Mouse (Mus musculus) forebrain, embryonic 12.5 days (tissue): ENCODE measurements around the gene Cdhr3. TPM values are rescaled to one million over a fixed set of nuclear protein-coding genes. Genes with fewer than 3 reads are reported as not detected.

ENCODE experiments used
- ATAC-seq: fragments of 200-750 bp; cut with Nextera tagmentation; 2 replicates; pipeline ENCODE4 v1.8.0; 2017; ENCODE audit warnings: moderate TSS enrichment; ENCODE audit not compliant: low FRiP score
- H3K27ac ChIP-seq: fragments of 300-500 bp; sonication (generic); 2 replicates; pipeline ENCODE4 v1.5.1; 2016; ENCODE audit warnings: mild to moderate bottlenecking
- H3K27me3 ChIP-seq: fragments of 300-500 bp; sonication (generic); 2 replicates; pipeline ENCODE4 v1.6.1; 2016; ENCODE audit warnings: mild to moderate bottlenecking
- H3K36me3 ChIP-seq: fragments of 300-500 bp; sonication (generic); replicated peaks from 2 replicates; pipeline ENCODE4 v1.6.1; 2016; ENCODE audit warnings: mild to moderate bottlenecking
- H3K4me1 ChIP-seq: fragments of 300-500 bp; sonication (generic); 2 replicates; pipeline ENCODE4 v1.6.1; 2016
- H3K4me2 ChIP-seq: fragments of 300-500 bp; sonication (generic); 2 replicates; pipeline ENCODE4 v1.6.1; 2016; ENCODE audit warnings: mild to moderate bottlenecking, moderate library complexity
- H3K4me3 ChIP-seq: fragments of 300-500 bp; sonication (generic); replicated peaks from 2 replicates; pipeline ENCODE4 v1.5.1; 2016; ENCODE audit warnings: mild to moderate bottlenecking
- H3K9ac ChIP-seq: fragments of 300-500 bp; sonication (generic); 2 replicates; pipeline ENCODE4 v1.6.1; 2016; ENCODE audit warnings: mild to moderate bottlenecking
- H3K9me3 ChIP-seq: fragments of 300-500 bp; sonication (generic); 2 replicates; pipeline ENCODE4 v1.6.1; 2016
- whole genome bisulfite sequencing: fragments of 180-500 bp; shearing (Covaris S2); methylation state at CpG from one replicate; pipeline ENCODE4 v1.1.7; 2016; 5-methylcytosine and 5-hydroxymethylcytosine counted together
- polyA plus RNA-seq: library from polyadenylated mRNA; unstranded; fragments of >200 nt; fragmentation: Nextera tagmentation; extraction: Ambion mirVana; gene quantifications from 2 replicates; pipeline ENCODE4 v1.2.1, GENCODE M21; 2016

The Cdhr3 gene
- polyA plus RNA-seq, 1 experiment from 2014 or later: 0.18 TPM

DNA sequence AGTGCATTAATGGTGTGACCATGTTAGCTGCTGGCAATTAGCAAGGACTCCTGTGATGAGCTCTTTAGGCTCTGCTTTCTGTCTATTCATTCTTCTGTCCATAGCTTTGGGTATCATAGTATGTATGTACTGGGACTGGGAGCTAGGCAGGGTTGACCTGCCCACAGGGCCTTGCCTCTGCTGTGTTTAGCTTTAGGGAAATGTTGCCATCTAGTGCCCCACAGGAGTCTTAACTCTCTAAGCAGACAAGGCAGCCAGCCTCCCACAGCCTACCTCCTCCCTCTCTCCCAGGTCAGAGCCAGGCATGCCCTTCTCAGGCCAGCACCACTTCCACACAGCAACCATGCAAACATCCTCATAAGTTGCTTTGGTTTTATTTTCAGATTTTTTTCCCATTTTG is 16.9 kb upstream of the Cdhr3 start:
- ATAC-seq: peak; percentile 70; the same call in 1 of the 2 replicates
- H3K9me3 ChIP-seq: no peaks in the 10 kb centered on the region
- H3K36me3 ChIP-seq: no peaks in the 10 kb centered on the region
- H3K9ac ChIP-seq: no peak overlapping the region
- H3K4me1 ChIP-seq: peaks cover 22% of the 10 kb centered on the region
- H3K27me3 ChIP-seq: peaks cover 9% of the 10 kb centered on the region; the same call in 1 of the 2 replicates
- no peak overlapping the region for H3K4me3 ChIP-seq
- H3K4me2 ChIP-seq: no peak overlapping the region
- H3K27ac ChIP-seq: no peak overlapping the region

DNA sequence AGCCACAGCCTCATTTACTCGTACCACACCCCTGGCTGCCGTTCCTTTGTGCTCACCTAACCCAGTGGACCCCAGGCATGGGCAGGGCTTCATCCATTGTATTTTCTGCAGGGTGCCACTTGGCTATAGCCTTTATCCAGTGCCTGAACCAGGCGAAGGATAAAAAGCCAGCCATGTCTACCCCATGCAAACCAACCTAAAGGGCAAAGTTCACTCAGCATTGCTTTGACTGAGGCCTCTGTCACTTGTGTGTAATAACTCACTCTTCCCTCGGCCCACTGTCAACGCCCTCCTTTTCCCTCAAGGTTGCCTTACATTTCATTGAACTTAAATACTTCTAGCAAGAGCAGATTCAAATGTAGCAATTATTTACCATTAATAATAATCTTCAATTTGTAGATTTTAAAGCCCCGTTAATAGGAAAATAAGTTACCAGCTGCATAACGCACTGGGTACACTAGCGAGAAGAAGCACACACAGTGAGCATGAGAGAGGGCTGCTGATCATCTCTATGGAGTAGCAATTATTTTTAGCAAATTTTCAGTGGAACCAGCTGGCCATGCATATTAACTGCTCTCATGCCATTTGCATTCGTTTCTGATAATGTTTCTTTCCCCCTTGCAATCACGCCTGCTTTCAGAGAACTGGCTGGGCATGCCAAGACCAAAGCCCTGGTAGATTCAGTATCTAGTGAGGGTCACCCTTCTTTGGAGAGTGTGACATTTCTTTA is 13.9 kb upstream of the Cdhr3 start:
- Histone ChIP-seq H3K4me1 (peaks cover 23% of the 10 kb centered on the region), H3K27ac (0 out of 2 replicates have a peak overlapping the region, but pooled peaks have one; percentile 42), H3K9me3 (no peaks in the 10 kb centered on the region), H3K9ac (no peak overlapping the region), H3K27me3 (peaks cover 19% of the 10 kb centered on the region), H3K4me2 (no peak overlapping the region), H3K36me3 (no peaks in the 10 kb centered on the region), H3K4me3 (no peak overlapping the region)
- no peak for ATAC-seq
- 69% methylated on average over 10 of the region's 10 CpGs for WGBS

DNA sequence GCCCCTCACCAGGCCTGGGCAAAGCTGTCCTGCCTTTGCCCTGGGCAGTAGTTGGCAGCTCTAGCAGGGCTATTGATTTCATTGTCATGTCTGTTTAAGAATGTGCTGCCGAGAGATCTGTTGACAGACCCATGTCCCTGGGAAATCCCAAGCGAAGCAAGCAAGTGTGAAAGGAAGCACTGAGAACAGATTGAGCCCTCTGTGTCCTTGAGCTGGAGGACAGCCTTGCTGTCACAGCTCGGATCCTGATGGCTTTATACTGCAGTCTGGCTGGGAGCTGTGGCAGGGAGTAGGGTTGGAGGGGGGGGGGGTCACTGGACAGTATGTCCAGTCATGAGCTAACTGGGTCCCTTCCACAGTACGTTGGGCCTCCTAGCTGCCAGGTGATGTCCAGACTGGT is 13.0 kb upstream of the Cdhr3 start:
- H3K4me1 ChIP-seq: peaks cover 19% of the 10 kb centered on the region
- WGBS: 75% methylated on average over 4 of the region's 4 CpGs
- no peak overlapping the region for H3K4me3 ChIP-seq
- no peak overlapping the region for H3K4me2 ChIP-seq
- H3K9me3 ChIP-seq: no peaks in the 10 kb centered on the region
- no peaks in the 10 kb centered on the region for H3K36me3 ChIP-seq
- ATAC-seq: no peak
- no peak overlapping the region for H3K9ac ChIP-seq
- H3K27ac ChIP-seq: no peak overlapping the region; the same call in 1 of the 2 replicates
- H3K27me3 ChIP-seq: peaks cover 19% of the 10 kb centered on the region

DNA sequence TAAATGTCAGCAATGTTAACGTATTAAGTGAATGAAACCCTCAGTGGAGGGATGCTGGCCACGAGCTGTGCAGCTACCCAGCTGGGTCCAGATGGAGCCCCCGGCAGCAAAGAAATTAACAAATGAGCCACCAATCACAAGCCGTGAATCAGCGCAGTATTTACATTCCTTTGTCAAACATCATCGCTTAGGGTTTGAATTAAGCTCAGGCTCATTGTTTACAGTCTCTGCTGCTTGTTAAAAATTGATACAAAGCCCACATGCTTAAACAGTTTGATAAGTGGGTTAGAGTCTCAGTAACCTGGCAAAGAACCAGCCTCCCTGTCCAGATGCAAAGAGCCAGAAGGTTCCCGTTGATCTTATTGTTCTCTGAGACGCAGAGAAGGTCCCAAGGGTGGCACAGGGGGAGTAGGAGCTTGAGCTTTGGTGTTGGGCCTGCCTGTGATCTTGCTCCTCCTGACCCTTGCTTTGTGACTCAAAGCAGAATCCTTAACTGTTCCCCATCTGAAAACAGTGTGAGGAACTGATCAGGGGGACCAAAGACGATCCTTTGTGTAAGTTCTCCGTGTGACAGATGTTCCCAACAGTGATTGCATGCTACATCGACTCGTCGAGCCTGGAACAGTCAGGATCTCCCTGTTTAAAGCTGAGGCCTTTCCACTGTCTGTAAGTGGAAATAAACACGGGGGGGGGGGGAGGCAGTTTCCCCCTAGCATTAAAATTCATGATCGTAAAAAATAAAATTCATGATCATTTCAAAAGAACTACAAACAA is 9.9 kb upstream of the Cdhr3 start:
- no peaks in the 10 kb centered on the region for H3K36me3 ChIP-seq

DNA sequence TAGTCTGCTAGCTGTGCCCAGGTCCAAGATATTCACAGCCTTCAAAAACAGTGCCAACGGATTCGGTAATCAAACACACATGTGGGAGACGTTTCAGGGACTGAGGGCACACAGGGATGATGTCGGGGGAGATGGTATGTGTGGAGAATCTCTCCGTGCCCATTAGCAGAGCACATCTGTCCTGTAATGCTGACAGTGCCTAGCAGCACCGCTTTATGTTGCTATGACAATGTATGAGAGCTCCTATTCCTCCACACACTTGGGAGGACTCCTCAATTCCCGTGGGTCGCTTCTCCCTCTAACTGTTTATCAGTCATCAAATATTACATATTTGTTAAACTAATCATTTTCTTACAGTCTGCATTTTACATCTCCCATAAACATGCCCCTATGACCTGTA is 9.0 kb upstream of the Cdhr3 start:
- ATAC-seq: no peak

More for the DNA sequence above, 9.9 kb upstream of the Cdhr3 start:
- peak overlapping the region; percentile 14; the same call in 1 of the 2 replicates for H3K27ac ChIP-seq
- no peak overlapping the region for H3K4me2 ChIP-seq
- no peak overlapping the region for H3K4me3 ChIP-seq
- H3K4me1 ChIP-seq: peaks cover 17% of the 10 kb centered on the region
- peaks cover 17% of the 10 kb centered on the region for H3K27me3 ChIP-seq
- 34% methylated on average over 15 of the region's 15 CpGs for WGBS
- peak; percentile 78 for ATAC-seq
- H3K9ac ChIP-seq: no peak overlapping the region
- no peaks in the 10 kb centered on the region for H3K9me3 ChIP-seq

DNA sequence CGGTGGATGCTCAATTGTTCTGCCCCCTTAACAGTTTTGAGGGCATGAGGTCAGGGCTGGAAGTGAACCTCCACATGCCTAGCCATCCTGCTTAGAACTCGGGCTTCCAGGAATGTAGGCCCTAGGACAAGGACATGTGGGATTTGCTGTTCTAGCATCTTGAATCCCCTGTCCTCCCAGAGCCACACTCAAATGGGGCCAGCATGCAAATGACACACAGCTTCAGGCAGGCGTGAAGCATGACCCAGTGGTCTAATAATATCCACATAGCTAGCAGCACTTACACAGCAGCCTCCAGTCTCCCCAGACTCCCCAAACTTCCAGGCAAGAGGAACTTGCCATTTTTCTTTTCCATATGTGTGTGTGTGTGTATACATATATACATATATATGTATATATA is 3.3 kb upstream of the Cdhr3 start:
- Histone ChIP-seq H3K4me1 (no peaks in the 10 kb centered on the region), H3K4me2 (no peak overlapping the region), H3K27ac (no peak overlapping the region), H3K9me3 (no peaks in the 10 kb centered on the region), H3K27me3 (peaks cover 6% of the 10 kb centered on the region; the same call in 1 of the 2 replicates), H3K9ac (no peak overlapping the region), H3K4me3 (no peak overlapping the region), H3K36me3 (no peaks in the 10 kb centered on the region)
- no peak for ATAC-seq
- WGBS: 71% methylated on average over 3 of the region's 3 CpGs

More for the DNA sequence above, 9.0 kb upstream of the Cdhr3 start:
- H3K36me3 ChIP-seq: no peaks in the 10 kb centered on the region
- no peaks in the 10 kb centered on the region for H3K9me3 ChIP-seq
- 80% methylated on average over 8 of the region's 8 CpGs for WGBS
- no peak overlapping the region; the same call in 1 of the 2 replicates for H3K27ac ChIP-seq
- peaks cover 17% of the 10 kb centered on the region for H3K27me3 ChIP-seq
- no peak overlapping the region for H3K9ac ChIP-seq
- H3K4me1 ChIP-seq: peaks cover 17% of the 10 kb centered on the region
- no peak overlapping the region for H3K4me3 ChIP-seq
- H3K4me2 ChIP-seq: no peak overlapping the region

DNA sequence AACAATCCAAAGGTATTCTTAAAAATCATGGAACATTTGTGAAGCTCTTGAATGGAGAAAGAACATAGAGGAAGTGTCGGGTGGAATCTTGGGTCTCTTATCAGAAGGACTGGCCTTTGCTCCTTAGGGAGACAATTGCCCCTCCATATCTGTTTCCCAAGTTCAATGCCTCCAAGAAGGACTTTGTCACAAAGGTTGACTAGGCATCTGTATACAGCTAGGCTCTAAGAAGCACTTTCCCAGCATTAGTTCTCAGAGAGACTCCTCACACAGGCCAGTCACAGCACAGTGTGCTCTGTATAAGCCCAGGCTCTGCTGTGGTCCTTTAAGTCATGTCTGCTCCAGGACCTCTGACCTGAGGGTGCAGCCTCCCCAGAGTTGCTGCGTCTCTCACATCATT is 479 bp downstream of the Cdhr3 start:
- Histone ChIP-seq H3K4me1 (no peaks in the 10 kb centered on the region), H3K4me2 (no peak overlapping the region), H3K9ac (no peak overlapping the region), H3K9me3 (no peaks in the 10 kb centered on the region), H3K4me3 (no peak overlapping the region), H3K27me3 (peaks cover 4% of the 10 kb centered on the region; the same call in 1 of the 2 replicates), H3K36me3 (no peaks in the 10 kb centered on the region), H3K27ac (no peak overlapping the region)
- 84% methylated on average over 2 of the region's 2 CpGs for WGBS
- ATAC-seq: no peak

DNA sequence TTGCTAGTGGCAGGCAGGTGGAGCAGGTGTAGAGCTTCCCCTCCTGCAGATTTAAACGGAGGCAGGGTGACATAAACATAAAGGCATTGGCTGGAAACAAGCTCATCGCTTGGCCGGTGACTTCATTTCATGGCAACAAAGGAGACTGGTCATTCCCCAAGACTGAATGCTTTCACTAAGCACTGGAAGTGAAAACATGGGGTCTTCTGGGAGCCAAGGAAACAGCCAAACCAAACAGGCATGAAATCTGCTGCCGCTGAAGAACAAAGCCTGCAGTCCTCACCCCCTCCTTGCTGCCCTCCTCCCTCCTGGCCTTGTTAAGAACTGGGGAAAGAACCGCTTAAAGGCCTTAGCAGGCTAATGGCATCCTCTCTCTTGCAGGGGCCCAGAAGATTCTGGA is 6.5 kb downstream of the Cdhr3 start:
- no peaks in the 10 kb centered on the region for H3K9me3 ChIP-seq
- H3K4me1 ChIP-seq: peaks cover 19% of the 10 kb centered on the region
- no peak overlapping the region for H3K4me3 ChIP-seq
- 10% methylated on average over 5 of the region's 5 CpGs for WGBS
- no peak overlapping the region for H3K27ac ChIP-seq
- H3K9ac ChIP-seq: no peak overlapping the region
- H3K4me2 ChIP-seq: no peak overlapping the region
- peaks cover 9% of the 10 kb centered on the region for H3K27me3 ChIP-seq
- ATAC-seq: peak; percentile 39; the same call in 1 of the 2 replicates
- no peaks in the 10 kb centered on the region for H3K36me3 ChIP-seq

DNA sequence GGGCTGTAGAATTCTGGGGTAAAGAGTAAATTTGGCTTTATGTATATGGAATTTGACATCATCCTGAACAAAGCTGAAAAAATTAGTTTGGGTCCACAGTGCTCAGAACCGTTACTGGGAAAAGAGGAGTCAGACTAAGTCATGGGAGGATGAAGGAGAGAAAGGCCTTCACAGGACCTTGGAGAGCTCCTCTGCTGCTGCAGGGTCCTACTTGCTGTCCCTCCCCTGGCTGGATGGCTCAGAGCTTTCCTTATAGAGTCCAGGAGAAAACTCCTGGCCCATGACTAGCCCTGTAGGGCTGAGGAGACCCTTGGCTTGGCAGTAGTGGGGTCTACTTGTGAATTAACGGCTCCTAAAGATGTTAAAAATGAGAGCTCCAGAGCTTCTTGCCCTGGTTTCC is 8.0 kb downstream of the Cdhr3 start:
- H3K9ac ChIP-seq: no peak overlapping the region
- H3K27me3 ChIP-seq: peaks cover 14% of the 10 kb centered on the region
- ATAC-seq: no peak
- H3K27ac ChIP-seq: no peak overlapping the region
- no peak overlapping the region for H3K4me2 ChIP-seq
- WGBS: 55% methylated on average over 2 of the region's 2 CpGs
- no peaks in the 10 kb centered on the region for H3K36me3 ChIP-seq
- H3K4me3 ChIP-seq: no peak overlapping the region
- H3K4me1 ChIP-seq: peaks cover 19% of the 10 kb centered on the region
- H3K9me3 ChIP-seq: no peaks in the 10 kb centered on the region

DNA sequence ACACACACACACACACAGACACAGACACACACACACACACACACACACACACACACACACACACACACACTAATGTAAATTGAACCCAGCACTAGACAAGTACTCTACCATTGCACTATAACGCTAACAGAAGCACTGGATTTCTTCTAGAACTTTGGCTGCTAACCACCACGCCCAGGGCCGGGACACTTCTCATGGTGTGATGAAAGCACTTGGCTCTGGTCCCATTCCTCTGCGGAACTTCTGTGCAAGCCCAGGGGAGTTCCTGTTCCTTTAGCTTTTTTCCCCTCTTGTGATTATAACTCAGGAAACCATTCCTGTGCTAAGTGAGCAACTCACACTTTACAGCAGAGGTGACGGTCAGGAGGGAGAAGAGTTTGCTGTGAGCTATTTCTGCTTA is 9.3 kb downstream of the Cdhr3 start:
- peaks cover 16% of the 10 kb centered on the region for H3K27me3 ChIP-seq
- no peak overlapping the region for H3K4me3 ChIP-seq
- no peaks in the 10 kb centered on the region for H3K36me3 ChIP-seq
- ATAC-seq: no peak
- 0 out of 2 replicates have a peak overlapping the region, but pooled peaks have one; percentile 5 for H3K27ac ChIP-seq
- H3K9ac ChIP-seq: no peak overlapping the region
- H3K4me2 ChIP-seq: no peak overlapping the region
- peaks cover 19% of the 10 kb centered on the region for H3K4me1 ChIP-seq
- WGBS: 76% methylated on average over 5 of the region's 5 CpGs
- no peaks in the 10 kb centered on the region for H3K9me3 ChIP-seq

DNA sequence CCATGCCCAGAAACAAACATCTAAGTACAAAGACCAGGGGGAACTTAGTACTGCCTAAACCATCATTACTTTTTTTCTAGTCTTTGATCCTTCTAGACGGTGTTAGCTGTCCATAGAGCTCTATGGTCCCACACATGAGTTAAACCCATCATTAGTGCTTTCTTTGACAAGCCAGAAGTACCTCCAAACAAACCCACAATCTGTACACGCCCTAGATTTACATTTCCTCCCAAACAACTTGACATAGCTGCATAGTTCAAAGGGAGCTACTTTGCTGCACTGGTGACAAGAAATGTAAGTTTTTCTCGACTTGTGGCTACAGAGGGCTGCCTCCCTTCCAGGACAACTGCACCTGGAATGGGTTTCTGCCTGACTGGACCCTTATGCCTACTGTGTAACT is 16.4 kb downstream of the Cdhr3 start:
- no peak for ATAC-seq
- 0 out of 2 replicates have a peak, but pooled peaks cover 4% of the 10 kb centered on the region for H3K9me3 ChIP-seq

DNA sequence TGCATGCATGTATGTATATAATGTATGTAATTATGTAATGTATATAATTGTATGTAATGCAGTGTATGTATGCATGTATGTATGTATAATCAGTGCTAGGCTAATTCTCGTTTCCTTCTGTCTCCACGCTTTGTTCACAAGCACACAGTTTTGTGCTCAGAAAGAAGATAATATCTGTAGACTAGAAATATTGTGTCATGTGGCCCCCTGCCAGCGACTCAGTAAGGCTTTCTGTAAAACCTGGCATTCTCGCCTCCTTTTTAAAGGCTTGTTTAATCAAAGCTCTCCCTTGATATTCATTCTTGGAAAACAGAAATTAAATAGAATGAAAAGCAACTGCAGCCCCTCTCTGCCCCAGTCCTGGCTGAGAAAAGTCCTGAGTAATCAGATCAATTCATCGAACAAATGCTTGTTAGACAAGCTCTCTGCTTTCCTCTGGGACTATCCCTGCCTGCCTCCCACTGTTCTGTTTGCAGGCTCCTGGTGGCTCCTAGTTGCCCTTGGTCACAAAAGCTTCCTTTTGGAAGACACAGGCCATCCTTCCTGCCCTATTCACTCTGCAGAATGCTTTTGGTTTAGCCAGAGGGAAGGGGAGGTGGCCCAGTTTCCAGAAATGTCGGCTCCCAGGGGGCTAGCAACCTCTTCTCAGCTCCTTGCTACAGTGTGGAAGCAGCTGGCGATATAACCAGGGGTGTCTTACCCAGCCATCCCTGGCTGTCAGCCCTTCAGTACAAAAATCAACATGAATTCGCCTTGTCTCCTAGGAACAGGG is 20.6 kb downstream of the Cdhr3 start:
- Histone ChIP-seq H3K27ac (peak overlapping the region; percentile 68), H3K36me3 (no peaks in the 10 kb centered on the region), H3K4me1 (peaks cover 27% of the 10 kb centered on the region), H3K4me2 (no peak overlapping the region), H3K9ac (no peak overlapping the region), H3K9me3 (0 out of 2 replicates have a peak, but pooled peaks cover 4% of the 10 kb centered on the region), H3K27me3 (peaks cover 35% of the 10 kb centered on the region), H3K4me3 (no peak overlapping the region)
- WGBS: 31% methylated on average over 8 of the region's 8 CpGs
- peak; percentile 47; the same call in 1 of the 2 replicates for ATAC-seq

More for the DNA sequence above, 16.4 kb downstream of the Cdhr3 start:
- Histone ChIP-seq H3K4me3 (no peak overlapping the region), H3K27me3 (peaks cover 35% of the 10 kb centered on the region), H3K9ac (no peak overlapping the region), H3K27ac (no peak overlapping the region), H3K4me2 (no peak overlapping the region), H3K36me3 (no peaks in the 10 kb centered on the region), H3K4me1 (peaks cover 26% of the 10 kb centered on the region)
- 62% methylated on average over 3 of the region's 3 CpGs for WGBS
